Comparison of ENCODE assay signal across 8 mouse cellular contexts in genomic region chr7:126797411-126798126, GRCm38 (mm10). TPM values are rescaled to one million over a fixed set of nuclear protein-coding genes. Genes with fewer than 3 reads are reported as not detected.
DNase-seq lines count a peak whose midpoint lies in the region; ATAC-seq and TF ChIP-seq lines count a peak whose summit lies in the region.

Gene Fam57b, plus strand, starts transcription at chr7:126797668.

- peak within 1 kb of the TSS; percentile 88 for H3K4me2 ChIP-seq in forebrain, embryonic 15.5 days (replicated peaks)
- H3K4me2 ChIP-seq in hindbrain, embryonic 13.5 days, result peak within 1 kb of the TSS; percentile 86
- peak within 1 kb of the TSS; percentile 73 for H3K4me2 ChIP-seq in limb, embryonic 12.5 days
- peak within 1 kb of the TSS; percentile 96 for H3K4me2 ChIP-seq in myocyte (ENCODE audit: low read depth)

- 25% methylated on average over 21 of the region's 21 CpGs for whole genome bisulfite sequencing in forebrain, embryonic 15.5 days
- WGBS in hindbrain, embryonic 13.5 days, result 23% methylated on average over 21 of the region's 21 CpGs
- WGBS in limb, embryonic 12.5 days, result 42% methylated on average over 21 of the region's 21 CpGs

- peak; percentile 55 for DNase-seq in kidney, adult 11 months
- no peak for DNase-seq in kidney, adult 9 months
- peak; percentile 64 to 74 for DNase-seq in adrenal gland, postnatal 36 days
- no peak for DNase-seq in yolk sac, embryonic 10.5 days (ENCODE audit: low spot score)

- peak within 1 kb of the TSS; percentile 64 for H3ac ChIP-seq in myocyte (ENCODE audit: control insufficient read depth, insufficient read length)

- H3K79me2 ChIP-seq in myocyte (ENCODE audit: control insufficient read depth, insufficient read depth), result peaks cover 28% of the 10 kb centered on the region

- peaks cover 28% of the 10 kb centered on the region for H3K36me3 ChIP-seq in forebrain, embryonic 15.5 days
- H3K36me3 ChIP-seq in hindbrain, embryonic 13.5 days, result peaks cover 31% of the 10 kb centered on the region
- H3K36me3 ChIP-seq in limb, embryonic 12.5 days, result peaks cover 40% of the 10 kb centered on the region
- H3K36me3 ChIP-seq in myocyte (ENCODE audit: control insufficient read depth, insufficient read depth), result peaks cover 33% of the 10 kb centered on the region

- peak within 1 kb of the TSS; percentile 58 for H3K4me3 ChIP-seq in forebrain, embryonic 15.5 days
- peak within 1 kb of the TSS; percentile 81 for H3K4me3 ChIP-seq in hindbrain, embryonic 13.5 days
- peak within 1 kb of the TSS; percentile 85 for H3K4me3 ChIP-seq in limb, embryonic 12.5 days (replicated peaks)
- peak within 1 kb of the TSS; percentile 89 for H3K4me3 ChIP-seq in myocyte

- H3K9me3 ChIP-seq in forebrain, embryonic 15.5 days, result no peaks in the 10 kb centered on the region
- H3K9me3 ChIP-seq in hindbrain, embryonic 13.5 days, result no peaks in the 10 kb centered on the region
- H3K9me3 ChIP-seq in limb, embryonic 12.5 days, result no peaks in the 10 kb centered on the region

- peak within 1 kb of the TSS; percentile 93 for H3K27ac ChIP-seq in forebrain, embryonic 15.5 days (replicated peaks)
- peak within 1 kb of the TSS; percentile 97 for H3K27ac ChIP-seq in hindbrain, embryonic 13.5 days
- peak within 1 kb of the TSS; percentile 97 for H3K27ac ChIP-seq in limb, embryonic 12.5 days

- peak within 1 kb of the TSS; percentile 66 for H3K9ac ChIP-seq in forebrain, embryonic 15.5 days (replicated peaks)
- H3K9ac ChIP-seq in hindbrain, embryonic 13.5 days, result peak within 1 kb of the TSS; percentile 92
- H3K9ac ChIP-seq in limb, embryonic 12.5 days (replicated peaks), result peak within 1 kb of the TSS; percentile 90

- ATAC-seq in forebrain, embryonic 15.5 days (replicated peaks), result no peak
- no peak for ATAC-seq in hindbrain, embryonic 13.5 days (ENCODE audit: low FRiP score)
- no peak for ATAC-seq in limb, embryonic 12.5 days (ENCODE audit: insufficient number of reproducible peaks, insufficient read depth, low FRiP score, low TSS enrichment, low read depth)

- peak; percentile 43 for TF ChIP-seq POLR2A in myocyte (IDR thresholded peaks at IDR 0.05; ENCODE audit: insufficient read length, low read depth)

- H3K4me1 ChIP-seq in forebrain, embryonic 15.5 days, result peaks cover 44% of the 10 kb centered on the region
- H3K4me1 ChIP-seq in hindbrain, embryonic 13.5 days (replicated peaks), result peaks cover 48% of the 10 kb centered on the region
- H3K4me1 ChIP-seq in limb, embryonic 12.5 days (replicated peaks), result peaks cover 41% of the 10 kb centered on the region

- H3K27me3 ChIP-seq in forebrain, embryonic 15.5 days, result no peaks in the 10 kb centered on the region
- H3K27me3 ChIP-seq in hindbrain, embryonic 13.5 days, result no peaks in the 10 kb centered on the region
- no peaks in the 10 kb centered on the region for H3K27me3 ChIP-seq in limb, embryonic 12.5 days
- H3K27me3 ChIP-seq in myocyte (ENCODE audit: control insufficient read depth, insufficient read depth, insufficient read length), result no peaks in the 10 kb centered on the region

TF ChIP-seq in myocyte, 11 proteins besides CTCF, POLR2A, EP300 and RAD21:
- TF ChIP-seq SRF (IDR thresholded peaks at IDR 0.05; ENCODE audit: control insufficient read depth, insufficient read length, low read depth) (no peak), POLR2AphosphoS2 (IDR thresholded peaks at IDR 0.05; ENCODE audit: insufficient read length, low read depth) (peak; percentile 71), MYOG (IDR thresholded peaks at IDR 0.05; ENCODE audit: control insufficient read depth in 1 of 3, insufficient read depth in 1 of 3, insufficient read length in 2 of 3, low read depth in 2 of 3) (peak in 1 of 3 experiments; percentile 60)

RNA-seq across cellular contexts. Expression of gene Fam57b, which starts in this region (rescaled TPM):
- total RNA-seq in adrenal gland, postnatal 36 days (2021), result 10 to 100 TPM; 15.3 to 21.2 TPM
- 35.1 and 38.1 TPM in 2 replicates for polyA plus RNA-seq in forebrain, embryonic 15.5 days (2015; fragmentation: Nextera tagmentation; extraction: Ambion mirVana)
- polyA plus RNA-seq in hindbrain, embryonic 13.5 days (2015; fragmentation: Nextera tagmentation; extraction: Ambion mirVana), result 52.1 and 55.6 TPM in 2 replicates
- 0.19 and 0.33 TPM in 2 replicates for polyA plus RNA-seq in limb, embryonic 12.5 days (2016; fragmentation: Nextera tagmentation; extraction: Ambion mirVana)
- polyA plus RNA-seq in myocyte (2012; fragmentation: generic; extraction: Trizol), result 0.94 TPM

Comparison
In these comparisons a context has a peak if more than half of its experiments do, and no peak if none do; other contexts are left out.
1. RNA of gene Fam57b (polyA plus RNA-seq): 52.1 to 55.6 TPM in hindbrain, embryonic 13.5 days and 35.1 to 38.1 TPM in forebrain, embryonic 15.5 days; 0.94 TPM in myocyte (single experiment) and 0.19 to 0.33 TPM in limb, embryonic 12.5 days; every median in the first group is over 10 times any median in the second.
2. DNase-seq: peak in kidney, adult 11 months (single experiment) and adrenal gland, postnatal 36 days (2 of 2); none in kidney, adult 9 months (single experiment) and yolk sac, embryonic 10.5 days (single experiment).
3. Peak in every context shown above with its lines, with median percentiles within 50 percentile points of each other: H3K27ac ChIP-seq, H3K4me2 ChIP-seq, H3K4me3 ChIP-seq and H3K9ac ChIP-seq.